Mouse (Mus musculus): Measurements from ENCODE around the gene Pafah2. TPM values are rescaled to one million over a fixed set of nuclear protein-coding genes. Genes with fewer than 3 reads are reported as not detected.

Pafah2 gene
- polyA plus RNA-seq, 1 experiment from 2014 or later: 7.6 TPM

- H3K27me3 ChIP-seq: peaks cover 6% of the 10 kb centered on the region
- 0 out of 2 replicates have a peak, but pooled peaks have one; percentile 14 for ATAC-seq (ENCODE audit: low FRiP score, low read depth)
- H3K4me3 ChIP-seq: peak overlapping the region; percentile 23
- peak overlapping the region; percentile 52 for H3K4me2 ChIP-seq
- H3K4me1 ChIP-seq (replicated peaks): peaks cover 18% of the 10 kb centered on the region
- H3K9ac ChIP-seq: peak overlapping the region; percentile 45
- no peaks in the 10 kb centered on the region for H3K36me3 ChIP-seq
- no peaks in the 10 kb centered on the region for H3K9me3 ChIP-seq
- H3K27ac ChIP-seq (replicated peaks): no peak overlapping the region
- 21% methylated on average over 22 of the region's 22 CpGs for WGBS
Observed at GRCm38 (mm10) chr4:134356591-134357460, 39.3 kb upstream of the Pafah2 start.

- H3K9ac ChIP-seq: peak overlapping the region; percentile 45
- ATAC-seq (ENCODE audit: low FRiP score, low read depth): no peak
Observed at GRCm38 (mm10) chr4:134357461-134357771, 38.7 kb upstream of the Pafah2 start.

GRCm38 (mm10) chr4:134359649-134360048, 36.5 kb upstream of the Pafah2 start:
- Histone ChIP-seq H3K4me1 (replicated peaks) (peaks cover 13% of the 10 kb centered on the region), H3K9ac (no peak overlapping the region), H3K27me3 (peaks cover 9% of the 10 kb centered on the region), H3K4me3 (no peak overlapping the region), H3K4me2 (no peak overlapping the region), H3K9me3 (no peaks in the 10 kb centered on the region), H3K27ac (replicated peaks) (no peak overlapping the region), H3K36me3 (no peaks in the 10 kb centered on the region)
- 87% methylated on average over 6 of the region's 6 CpGs for WGBS
- ATAC-seq (ENCODE audit: low FRiP score, low read depth): no peak

More at GRCm38 (mm10) chr4:134357461-134357771, 38.7 kb upstream of the Pafah2 start:
- Histone ChIP-seq H3K36me3 (no peaks in the 10 kb centered on the region), H3K9me3 (no peaks in the 10 kb centered on the region), H3K4me3 (peak overlapping the region; percentile 23), H3K27ac (replicated peaks) (no peak overlapping the region), H3K4me1 (replicated peaks) (peaks cover 13% of the 10 kb centered on the region), H3K4me2 (peak overlapping the region; percentile 52), H3K27me3 (peaks cover 6% of the 10 kb centered on the region)
- 34% methylated on average over 17 of the region's 17 CpGs for WGBS

DNA sequence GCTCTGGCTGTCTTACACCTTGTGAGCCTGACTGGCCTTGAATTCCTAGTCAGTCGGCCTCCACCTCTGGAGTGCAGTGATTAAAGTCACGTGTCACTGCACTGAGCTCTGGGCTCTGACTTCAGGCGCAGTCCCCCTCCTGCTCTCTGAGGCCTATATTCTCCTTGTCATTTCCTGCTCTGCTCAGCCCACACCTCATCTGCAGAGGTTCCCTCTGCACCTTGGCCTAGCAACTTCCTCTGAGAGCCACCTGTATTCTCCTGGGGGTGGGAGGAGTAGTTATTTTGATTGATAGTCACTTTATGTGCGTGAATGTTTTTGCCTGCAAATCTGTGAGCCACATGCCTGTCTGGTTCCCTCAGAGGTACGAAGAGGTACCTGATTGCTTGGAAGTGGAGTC, 34.9 kb upstream of the Pafah2 start:
- Histone ChIP-seq H3K4me1 (replicated peaks) (peaks cover 10% of the 10 kb centered on the region), H3K27me3 (peaks cover 16% of the 10 kb centered on the region), H3K4me3 (no peak overlapping the region), H3K9ac (no peak overlapping the region), H3K27ac (replicated peaks) (no peak overlapping the region), H3K36me3 (no peaks in the 10 kb centered on the region), H3K4me2 (no peak overlapping the region), H3K9me3 (no peaks in the 10 kb centered on the region)
- ATAC-seq (ENCODE audit: low FRiP score, low read depth): no peak
- WGBS: 54% methylated on average over 5 of the region's 5 CpGs

DNA sequence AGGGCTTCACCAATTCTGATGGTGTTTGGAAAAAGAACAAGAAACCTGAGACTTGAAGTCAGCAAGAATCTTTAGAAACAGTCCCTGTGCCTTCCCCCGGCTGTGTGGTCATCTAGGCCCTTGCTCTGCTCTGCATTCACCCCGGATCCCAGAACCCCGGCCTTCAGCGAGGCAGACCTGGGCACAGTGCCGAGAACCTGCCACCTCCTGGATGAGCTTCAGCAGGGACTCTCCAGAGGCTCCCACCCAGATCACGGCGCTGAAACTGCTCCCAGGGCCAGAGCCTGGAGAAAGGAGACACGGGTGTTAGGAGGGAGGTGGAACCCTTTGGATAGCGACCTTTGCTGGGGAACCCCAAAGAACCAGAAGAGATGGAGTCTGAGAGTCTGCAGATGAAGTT, 34.0 kb upstream of the Pafah2 start:
- no peak overlapping the region for H3K9ac ChIP-seq
- no peaks in the 10 kb centered on the region for H3K36me3 ChIP-seq
- no peak overlapping the region for H3K27ac ChIP-seq (replicated peaks)
- 72% methylated on average over 9 of the region's 9 CpGs for WGBS
- H3K4me2 ChIP-seq: no peak overlapping the region
- peaks cover 16% of the 10 kb centered on the region for H3K27me3 ChIP-seq
- H3K4me3 ChIP-seq: no peak overlapping the region
- peaks cover 8% of the 10 kb centered on the region for H3K4me1 ChIP-seq (replicated peaks)
- ATAC-seq (ENCODE audit: low FRiP score, low read depth): no peak
- no peaks in the 10 kb centered on the region for H3K9me3 ChIP-seq

- Histone ChIP-seq H3K9ac (no peak overlapping the region), H3K4me3 (no peak overlapping the region), H3K4me1 (replicated peaks) (peaks cover 3% of the 10 kb centered on the region), H3K4me2 (no peak overlapping the region), H3K27ac (replicated peaks) (no peak overlapping the region), H3K36me3 (no peaks in the 10 kb centered on the region), H3K9me3 (no peaks in the 10 kb centered on the region), H3K27me3 (peaks cover 12% of the 10 kb centered on the region)
- 24% methylated on average over 9 of the region's 9 CpGs for WGBS
- no peak for ATAC-seq (ENCODE audit: low FRiP score, low read depth)
Observed at GRCm38 (mm10) chr4:134362586-134362985, 33.5 kb upstream of the Pafah2 start.

GRCm38 (mm10) chr4:134365280-134365679, 30.8 kb upstream of the Pafah2 start:
- Histone ChIP-seq H3K27ac (replicated peaks) (no peak overlapping the region), H3K4me1 (replicated peaks) (no peaks in the 10 kb centered on the region; the same call in 1 of the 2 replicates), H3K4me2 (no peak overlapping the region), H3K9me3 (no peaks in the 10 kb centered on the region), H3K36me3 (no peaks in the 10 kb centered on the region), H3K9ac (no peak overlapping the region), H3K4me3 (no peak overlapping the region), H3K27me3 (peaks cover 26% of the 10 kb centered on the region)
- ATAC-seq (ENCODE audit: low FRiP score, low read depth): no peak
- WGBS: 44% methylated on average over 5 of the region's 5 CpGs

- no peak overlapping the region for H3K27ac ChIP-seq (replicated peaks)
- H3K36me3 ChIP-seq: no peaks in the 10 kb centered on the region
- no peaks in the 10 kb centered on the region for H3K9me3 ChIP-seq
- 3% methylated on average over 18 of the region's 18 CpGs for WGBS
- no peak for ATAC-seq (ENCODE audit: low FRiP score, low read depth)
- peaks cover 38% of the 10 kb centered on the region for H3K27me3 ChIP-seq
- peak overlapping the region; percentile 96 for H3K4me2 ChIP-seq
- peaks cover 22% of the 10 kb centered on the region for H3K4me1 ChIP-seq (replicated peaks)
- peak overlapping the region; percentile 21; the same call in 1 of the 2 replicates for H3K9ac ChIP-seq
- peak overlapping the region; percentile 63 for H3K4me3 ChIP-seq
Observed at GRCm38 (mm10) chr4:134370649-134371221, 25.4 kb upstream of the Pafah2 start.

- under 1% methylated on average over 17 of the region's 17 CpGs for WGBS
- Histone ChIP-seq H3K9me3 (no peaks in the 10 kb centered on the region), H3K9ac (peak overlapping the region; percentile 21; the same call in 1 of the 2 replicates), H3K27me3 (peaks cover 36% of the 10 kb centered on the region), H3K27ac (replicated peaks) (no peak overlapping the region), H3K4me2 (peak overlapping the region; percentile 96), H3K4me1 (replicated peaks) (peaks cover 22% of the 10 kb centered on the region), H3K4me3 (peak overlapping the region; percentile 63), H3K36me3 (no peaks in the 10 kb centered on the region)
- 0 out of 2 replicates have a peak, but pooled peaks have one; percentile 7 for ATAC-seq (ENCODE audit: low FRiP score, low read depth)
Observed at GRCm38 (mm10) chr4:134371316-134371855, 24.7 kb upstream of the Pafah2 start.

DNA sequence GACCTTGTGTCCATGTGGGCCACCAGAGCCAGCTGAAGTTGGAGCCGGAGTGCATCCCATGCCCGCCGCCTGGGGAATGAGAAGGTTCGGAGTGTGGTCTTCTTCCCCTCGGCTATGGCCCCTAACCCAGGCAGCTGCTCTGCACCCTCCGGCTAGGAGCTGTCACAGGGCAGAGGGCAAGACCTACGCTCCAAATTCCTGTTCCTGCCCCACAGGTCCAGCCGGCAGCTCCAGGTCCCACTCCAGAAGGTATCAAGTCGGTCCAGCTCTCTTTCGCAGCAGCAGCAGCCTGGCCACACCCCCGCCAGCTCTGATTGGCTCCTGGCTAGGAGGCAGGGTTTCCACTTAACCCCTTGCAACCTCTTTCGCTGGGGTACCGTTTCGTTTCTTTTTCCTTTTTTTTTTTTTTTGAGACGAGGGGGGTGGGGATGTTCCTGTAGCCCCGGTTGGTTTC, 23.8 kb upstream of the Pafah2 start:
- Histone ChIP-seq H3K4me1 (replicated peaks) (peaks cover 22% of the 10 kb centered on the region), H3K27me3 (peaks cover 36% of the 10 kb centered on the region), H3K9me3 (no peaks in the 10 kb centered on the region), H3K9ac (peak overlapping the region; percentile 54), H3K4me3 (peak overlapping the region; percentile 63), H3K36me3 (no peaks in the 10 kb centered on the region), H3K27ac (replicated peaks) (no peak overlapping the region), H3K4me2 (peak overlapping the region; percentile 96)
- ATAC-seq (ENCODE audit: low FRiP score, low read depth): peak; percentile 87
- WGBS: under 1% methylated on average over 16 of the region's 16 CpGs

- Histone ChIP-seq H3K9me3 (no peaks in the 10 kb centered on the region), H3K4me2 (no peak overlapping the region), H3K9ac (no peak overlapping the region), H3K27ac (replicated peaks) (no peak overlapping the region), H3K36me3 (no peaks in the 10 kb centered on the region), H3K4me1 (replicated peaks) (peaks cover 22% of the 10 kb centered on the region), H3K4me3 (no peak overlapping the region), H3K27me3 (peaks cover 32% of the 10 kb centered on the region)
- ATAC-seq (ENCODE audit: low FRiP score, low read depth): no peak
- 82% methylated on average over 8 of the region's 8 CpGs for WGBS
Observed at GRCm38 (mm10) chr4:134373295-134373694, 22.8 kb upstream of the Pafah2 start.

DNA sequence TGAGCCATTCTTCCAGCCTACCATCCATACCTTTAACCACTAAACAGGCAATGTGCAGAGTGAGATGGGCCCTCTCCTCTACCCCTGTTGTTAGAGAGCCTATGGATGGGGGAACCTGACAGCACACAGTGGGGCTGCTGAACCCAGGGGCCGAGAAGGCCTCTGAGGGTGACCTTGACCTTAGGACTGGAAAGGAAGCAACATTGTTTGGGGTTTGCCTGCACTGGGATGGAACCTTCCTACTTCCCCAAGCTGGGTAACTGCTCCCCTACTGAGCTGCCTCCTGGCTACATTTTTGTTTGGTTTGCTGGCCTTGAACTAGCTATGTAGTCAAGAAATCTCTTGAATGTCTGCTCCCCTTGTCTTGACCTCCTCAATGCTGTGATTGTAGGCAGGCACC, 21.8 kb upstream of the Pafah2 start:
- WGBS: 56% methylated on average over 1 of the region's 1 CpGs
- Histone ChIP-seq H3K36me3 (no peaks in the 10 kb centered on the region), H3K4me1 (replicated peaks) (peaks cover 22% of the 10 kb centered on the region), H3K27me3 (peaks cover 29% of the 10 kb centered on the region), H3K9ac (no peak overlapping the region), H3K27ac (replicated peaks) (no peak overlapping the region), H3K4me2 (no peak overlapping the region), H3K4me3 (no peak overlapping the region), H3K9me3 (no peaks in the 10 kb centered on the region)
- ATAC-seq (ENCODE audit: low FRiP score, low read depth): no peak

Measured in hindbrain, embryonic 15.5 days (tissue).